Mouse (Mus musculus) MEL (cell line): ENCODE data around the gene Nat8f5.

Experiments
- BHLHE40 ChIP-seq: IDR thresholded peaks from 2 replicates; pipeline ENCODE4 v1.6.1; 2012; ENCODE audit warnings: low read depth, mild to moderate bottlenecking, inconsistent platforms, low read length, improper control_type of control experiment, borderline replicate concordance
- CHD1 ChIP-seq: IDR thresholded peaks from 2 replicates; pipeline ENCODE4 v1.6.1; 2012; ENCODE audit warnings: low read depth, mild to moderate bottlenecking, inconsistent platforms, low read length, improper control_type of control experiment
- CTCF ChIP-seq, 3 experiments: IDR thresholded peaks in 2 of 3; conservative IDR thresholded peaks in 1 of 3; 2 replicates each; pipeline ENCODE4 v1.5.1; 2011 to 2012; ENCODE audit warnings: low read length in 3 of 3, low read depth in 2 of 3, mild to moderate bottlenecking in 2 of 3, improper control_type of control experiment in 1 of 3, inconsistent platforms in 1 of 3, mixed read lengths in 1 of 3, moderate library complexity in 1 of 3; ENCODE audit not compliant: control insufficient read depth in 1 of 3, insufficient read depth in 1 of 3, poor library complexity in 1 of 3, severe bottlenecking in 1 of 3
- ELF1 ChIP-seq: IDR thresholded peaks from 2 replicates; pipeline ENCODE4 v1.6.1; 2014; ENCODE audit warnings: low read depth, mild to moderate bottlenecking, inconsistent platforms, low read length, improper control_type of control experiment, moderate library complexity
- GATA1 ChIP-seq: IDR thresholded peaks from 2 replicates; pipeline ENCODE4 v1.6.1; 2011; ENCODE audit warnings: low read depth, low read length, improper control_type of control experiment
- JUND ChIP-seq: IDR thresholded peaks from 2 replicates; pipeline ENCODE4 v1.6.1; 2011; ENCODE audit warnings: low read depth, mild to moderate bottlenecking, improper control_type of control experiment, low read length
- KAT2A ChIP-seq: conservative IDR thresholded peaks from 2 replicates; pipeline ENCODE4 v1.6.1; 2012; ENCODE audit warnings: low read depth, low read length, improper control_type of control experiment, inconsistent platforms
- NELFE ChIP-seq: IDR thresholded peaks from 2 replicates; pipeline ENCODE4 v1.6.1; 2011; ENCODE audit warnings: low read depth, low read length, improper control_type of control experiment
- NRF1 ChIP-seq: IDR thresholded peaks from 2 replicates; pipeline ENCODE4 v1.6.1; 2014; ENCODE audit warnings: low read depth, mild to moderate bottlenecking, inconsistent platforms, low read length, improper control_type of control experiment, moderate library complexity; ENCODE audit not compliant: poor library complexity, insufficient read depth, severe bottlenecking
- POLR2A ChIP-seq, 2 experiments: IDR thresholded peaks; 2 replicates each; pipeline ENCODE4 v1.6.1; 2011 to 2012; ENCODE audit warnings: low read length in 2 of 2, mild to moderate bottlenecking in 2 of 2, control low read depth in 1 of 2, improper control_type of control experiment in 1 of 2, low read depth in 1 of 2, moderate library complexity in 1 of 2; ENCODE audit not compliant: control insufficient read depth in 1 of 2, insufficient read depth in 1 of 2, poor library complexity in 1 of 2
- POLR2AphosphoS2 ChIP-seq: IDR thresholded peaks from 2 replicates; pipeline ENCODE4 v1.6.1; 2011; ENCODE audit warnings: low read length, improper control_type of control experiment
- TCF12 ChIP-seq: IDR thresholded peaks from 2 replicates; pipeline ENCODE4 v1.6.1; 2014; ENCODE audit warnings: low read depth, mild to moderate bottlenecking, inconsistent platforms, low read length, improper control_type of control experiment, moderate library complexity
- ZMIZ1 ChIP-seq: IDR thresholded peaks from 2 replicates; pipeline ENCODE4 v1.6.1; 2012; ENCODE audit warnings: low read depth, mild to moderate bottlenecking, inconsistent platforms, low read length, improper control_type of control experiment, moderate library complexity

DNA sequence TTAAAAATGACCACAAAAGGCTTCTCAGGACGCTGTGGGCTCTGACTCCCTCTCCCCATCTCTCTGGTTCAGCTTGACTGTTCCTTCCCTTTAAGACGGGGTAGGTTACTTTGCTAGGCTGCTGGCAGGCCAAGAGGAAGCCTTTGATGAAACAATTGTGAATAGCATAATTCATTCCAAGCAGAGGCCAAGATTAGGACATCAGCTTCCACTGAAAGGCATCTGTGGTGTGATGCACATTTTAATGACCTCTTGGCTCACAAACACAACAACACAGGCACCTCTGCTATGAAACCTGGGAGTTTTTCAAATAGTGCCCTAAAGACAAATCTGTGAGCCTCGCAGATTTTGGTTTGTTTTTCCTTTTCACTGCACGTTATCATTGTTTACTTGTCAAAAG lies 19.2 kb upstream of the Nat8f5 start:
- no peak for TF ChIP-seq CTCF (IDR thresholded peaks at IDR 0.05 in 2 of 3, conservative IDR thresholded peaks at IDR 0.05 in 1 of 3; ENCODE audit: control insufficient read depth in 1 of 3, insufficient read depth in 1 of 3, low read depth in 2 of 3, low read length in 3 of 3, poor library complexity in 1 of 3, severe bottlenecking in 1 of 3)
- TF ChIP-seq GATA1: no peak
- no peak for TF ChIP-seq BHLHE40
- no peak for TF ChIP-seq NELFE
- no peak for TF ChIP-seq ELF1
- no peak for TF ChIP-seq NRF1
- no peak for TF ChIP-seq ZMIZ1
- TF ChIP-seq POLR2AphosphoS2: no peak
- no peak for TF ChIP-seq JUND
- no peak for TF ChIP-seq POLR2A (IDR thresholded peaks at IDR 0.05; ENCODE audit: control insufficient read depth in 1 of 2, insufficient read depth in 1 of 2, low read depth in 1 of 2, low read length in 2 of 2, poor library complexity in 1 of 2)
- no peak for TF ChIP-seq CHD1
- no peak for TF ChIP-seq TCF12
- no peak for TF ChIP-seq KAT2A
